Mouse (Mus musculus) v-Abl transformed pro-B cells (cell line): ENCODE data around the gene Synm.

Source experiments
- in situ Hi-C, 2 experiments: fragments of 400-800 bp; cut with MboI; formaldehyde crosslinking; loops; one replicate each; pipeline ENCODE4 v1.15.1; 2025; ENCODE audit not compliant: unreplicated experiment in 2 of 2

Gene Synm

DNA sequence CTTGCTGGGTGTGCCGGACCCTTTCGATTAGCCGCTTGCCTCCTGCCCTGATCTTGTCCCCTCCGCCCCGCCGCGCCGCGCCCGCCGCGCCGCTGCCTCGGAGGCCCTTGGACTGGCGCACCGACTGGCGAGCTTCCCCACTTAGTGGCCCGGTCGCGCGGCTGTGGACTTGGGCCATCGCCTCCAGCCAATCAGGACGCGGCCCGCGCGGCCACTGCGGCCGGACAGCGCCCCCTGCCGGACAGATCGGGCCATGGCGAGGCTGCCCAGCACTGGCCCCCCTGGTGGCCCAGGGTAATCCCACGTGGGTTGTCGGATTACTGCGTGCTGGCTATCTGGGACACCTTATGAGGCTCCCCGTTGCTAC, at the start of gene Synm:
Gene Synm (minus strand): TSS at position 114 of the 367 bp plus-strand sequence.
- in situ Hi-C loops, result no loop called here

DNA sequence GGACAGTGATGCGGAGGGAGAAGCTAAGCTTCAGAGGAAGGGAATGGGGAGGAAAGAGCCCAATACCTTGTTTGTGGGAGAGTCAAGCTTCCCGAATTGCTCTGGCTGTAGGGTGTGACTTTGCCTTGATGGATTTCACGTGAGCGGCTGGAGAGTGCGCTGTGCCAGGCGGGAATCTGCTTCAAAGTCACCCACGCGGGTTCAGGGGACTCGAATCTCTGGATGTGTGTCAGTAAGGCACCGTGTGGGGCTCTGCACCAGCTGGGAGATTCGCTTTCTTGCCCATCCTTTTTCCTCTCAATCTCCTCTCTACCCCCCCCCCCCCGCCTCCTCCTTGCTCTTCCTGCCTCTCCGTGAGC, 44.3 kb upstream of the Synm start:
- in situ Hi-C loops, result no loop called here

DNA sequence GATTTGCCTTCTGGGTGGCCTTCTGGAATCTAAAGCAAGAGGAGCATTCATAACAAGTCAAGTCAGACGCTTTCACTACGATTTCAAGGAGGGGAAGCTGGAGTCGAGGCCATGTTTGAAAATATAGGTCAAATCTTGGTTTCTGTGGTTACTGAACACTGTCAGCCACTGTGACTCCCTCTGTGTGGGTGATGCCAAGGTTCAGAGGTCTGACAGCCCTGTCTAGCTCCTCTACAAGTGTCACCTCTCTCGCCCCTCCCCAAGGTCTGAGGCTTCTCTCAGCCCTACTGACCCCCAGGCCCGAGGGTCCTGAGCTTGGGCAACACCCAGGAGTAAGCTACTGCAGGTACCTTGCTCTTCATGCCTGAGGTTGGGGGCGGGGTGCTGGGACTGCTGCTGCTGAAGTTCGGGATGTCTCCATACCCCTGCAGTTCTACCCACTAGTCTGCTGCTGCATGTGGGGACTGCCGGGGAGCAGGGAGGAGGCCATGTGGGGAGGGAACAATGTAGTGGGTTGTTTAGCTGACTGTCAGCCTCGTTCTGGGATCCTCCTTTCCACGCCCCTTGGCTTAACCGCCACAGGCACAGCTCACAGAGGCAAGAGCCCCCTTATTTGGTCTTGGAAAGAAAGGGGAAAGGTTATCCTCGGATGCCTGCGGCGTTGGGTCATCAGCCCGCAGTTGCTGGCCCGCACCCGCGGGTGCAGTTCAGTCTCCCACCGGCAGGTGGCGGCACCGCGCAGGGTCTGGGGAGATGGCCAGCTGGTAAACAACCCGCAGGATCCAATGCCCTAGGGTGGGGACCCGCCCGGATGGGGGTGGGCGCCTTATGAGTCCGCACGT, 43.7 kb upstream of the Synm start:
- in situ Hi-C loops, result no loop called here

DNA sequence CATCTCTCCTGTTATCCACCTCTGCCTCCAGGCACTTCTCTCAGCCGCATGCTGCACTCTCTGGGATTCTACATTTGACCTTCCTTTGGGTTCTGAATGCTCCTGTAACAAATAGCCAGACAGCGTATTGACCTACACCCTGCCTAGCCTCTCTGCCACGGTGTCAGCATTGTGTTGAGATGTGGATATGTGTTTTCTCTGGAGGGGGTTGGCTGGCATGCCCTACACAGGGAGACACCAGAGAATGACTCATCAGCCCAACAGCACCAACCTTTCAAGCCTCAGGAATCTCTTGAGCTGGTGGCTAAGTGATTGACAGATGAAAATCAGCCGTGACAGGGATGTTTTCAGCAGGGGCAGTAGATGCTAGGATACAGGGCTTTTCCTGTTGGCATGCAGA, 41.5 kb upstream of the Synm start:
- in situ Hi-C loops, result no loop called here

DNA sequence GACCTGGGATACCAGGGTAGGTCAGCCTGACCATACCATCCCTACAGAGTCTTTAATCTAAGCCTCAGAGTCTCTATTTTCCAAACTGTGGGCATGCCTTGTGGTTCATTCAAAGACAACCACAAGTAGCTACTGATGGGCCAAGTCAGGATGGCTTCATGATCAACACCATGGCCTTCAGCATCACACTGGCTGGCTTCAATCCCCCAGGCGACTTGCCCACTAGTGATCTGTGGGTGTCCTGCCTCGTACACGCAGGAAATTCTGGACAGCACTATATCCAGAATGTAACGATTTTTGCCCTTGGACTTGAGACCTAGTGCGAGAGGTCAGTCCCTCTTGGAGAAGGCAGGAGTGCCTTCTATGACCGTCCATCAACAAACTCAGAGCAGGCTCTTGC, 41.0 kb upstream of the Synm start:
- in situ Hi-C loops, result no loop called here

DNA sequence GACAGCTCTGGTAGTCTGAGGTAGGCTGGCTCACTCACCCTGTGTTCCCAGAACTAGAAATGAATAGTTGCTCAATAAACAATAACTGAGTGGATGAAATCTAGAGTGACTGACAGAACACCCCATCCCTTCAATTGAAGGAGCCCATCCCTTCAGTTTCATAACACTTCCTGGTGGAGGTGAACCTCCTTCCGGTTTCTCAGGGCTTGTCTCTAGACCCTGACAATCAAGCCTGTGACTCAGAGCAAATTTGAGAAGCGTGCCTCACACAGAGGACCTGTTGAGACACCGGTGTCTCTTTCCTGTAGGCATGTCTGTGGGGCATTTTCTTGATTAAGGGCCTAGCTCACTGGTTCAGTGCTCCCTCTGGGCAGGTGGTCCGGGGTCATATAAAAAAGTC, 38.9 kb upstream of the Synm start:
- in situ Hi-C loops, result no loop called here

DNA sequence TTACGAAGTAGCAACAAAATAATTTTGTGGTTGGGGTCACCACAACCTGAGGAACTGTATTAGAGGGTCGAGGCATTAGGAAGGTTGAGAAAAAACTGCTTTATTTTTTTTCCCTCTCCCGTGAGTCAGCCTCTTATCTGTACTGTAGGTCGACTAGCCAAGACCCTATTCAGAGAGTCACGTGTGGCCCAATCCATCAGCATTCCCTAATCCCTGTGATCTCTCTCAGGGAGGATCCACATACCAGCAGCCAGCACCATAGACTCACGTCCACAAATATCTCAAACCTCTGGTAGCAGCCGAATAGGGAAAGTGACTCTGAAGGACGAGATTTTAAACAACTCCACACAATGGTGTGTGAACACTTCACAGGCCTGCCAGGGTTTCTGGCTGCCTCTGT, 37.5 kb upstream of the Synm start:
- in situ Hi-C loops, result no loop called here

DNA sequence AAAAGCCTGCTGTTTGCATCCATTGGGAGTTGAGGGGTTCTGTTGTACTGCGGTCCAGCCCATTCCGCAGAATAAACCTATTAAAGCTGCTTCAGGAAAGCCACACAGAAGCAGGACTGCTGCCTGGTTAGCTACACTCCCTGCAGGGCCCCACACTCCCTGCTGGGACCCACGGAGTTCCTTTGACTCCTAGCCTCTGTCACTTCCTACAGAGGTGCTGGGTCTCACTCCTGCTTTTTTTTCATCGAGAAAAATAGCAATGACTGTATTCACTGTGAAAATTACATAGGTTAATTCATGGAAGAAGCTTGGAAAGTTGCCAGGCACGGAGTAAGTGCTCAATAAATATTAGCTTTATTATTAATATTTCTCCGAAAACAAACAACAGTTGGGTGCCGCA, 33.9 kb upstream of the Synm start:
- in situ Hi-C loops, result no loop called here

DNA sequence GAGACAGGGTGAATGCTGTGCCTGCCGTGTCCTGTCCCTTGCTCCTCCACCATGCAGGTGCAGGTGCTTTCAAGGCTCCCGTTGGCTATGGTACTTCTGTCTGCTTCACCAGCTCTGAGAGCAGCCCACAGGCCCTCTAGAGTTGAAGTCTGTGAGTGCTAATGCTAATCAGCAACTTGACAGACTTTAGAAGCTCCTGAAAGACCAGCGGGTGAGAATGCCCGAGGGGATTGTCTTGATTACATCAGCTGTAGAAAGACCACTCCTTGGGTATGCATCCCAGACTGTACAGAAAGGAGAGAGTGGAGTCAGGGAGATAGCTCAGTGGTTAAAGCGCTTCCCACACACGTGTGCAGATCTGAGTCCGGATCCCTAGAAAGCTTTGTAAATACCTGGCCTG, 31.7 kb upstream of the Synm start:
- in situ Hi-C loops, result no loop called here

DNA sequence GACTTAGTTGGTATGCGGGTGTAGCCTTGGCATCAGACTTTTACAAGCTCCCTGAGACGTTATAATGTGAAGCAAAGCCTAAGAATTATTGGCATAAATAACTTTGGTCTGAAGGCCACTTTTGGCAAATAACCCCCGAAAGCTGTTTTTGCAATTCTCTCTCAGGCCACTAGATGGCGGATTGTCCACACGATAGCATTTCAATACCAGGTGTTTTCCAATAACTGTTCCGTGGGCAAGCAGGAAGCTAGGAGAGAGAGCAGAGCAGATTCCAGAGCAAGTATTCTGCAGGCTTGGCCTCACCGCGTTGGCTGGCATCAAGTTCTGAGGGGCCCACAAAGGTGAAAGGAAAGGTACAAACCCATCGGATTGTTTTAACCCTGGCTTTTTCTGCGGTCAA, 29.2 kb upstream of the Synm start:
- in situ Hi-C loops, result no loop called here

DNA sequence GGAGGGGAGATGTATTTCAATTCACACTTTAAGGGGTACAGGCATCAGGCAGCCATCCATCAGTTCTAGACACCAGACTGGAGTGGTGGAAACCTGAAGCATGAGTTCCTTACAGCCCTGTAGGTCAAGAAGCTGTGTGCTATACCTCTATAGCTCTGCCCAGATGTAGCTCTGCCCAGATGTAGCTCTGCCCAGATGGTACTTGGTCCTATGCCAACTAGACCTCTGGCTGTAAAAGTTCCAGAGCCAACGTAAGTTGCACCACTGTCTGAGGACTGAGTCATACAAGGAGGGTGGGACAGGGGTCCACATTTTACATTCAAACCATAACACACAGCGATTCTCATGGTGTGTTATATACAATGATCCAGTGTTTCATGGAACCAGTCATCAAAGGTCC, 28.3 kb upstream of the Synm start:
- in situ Hi-C loops, result no loop called here

DNA sequence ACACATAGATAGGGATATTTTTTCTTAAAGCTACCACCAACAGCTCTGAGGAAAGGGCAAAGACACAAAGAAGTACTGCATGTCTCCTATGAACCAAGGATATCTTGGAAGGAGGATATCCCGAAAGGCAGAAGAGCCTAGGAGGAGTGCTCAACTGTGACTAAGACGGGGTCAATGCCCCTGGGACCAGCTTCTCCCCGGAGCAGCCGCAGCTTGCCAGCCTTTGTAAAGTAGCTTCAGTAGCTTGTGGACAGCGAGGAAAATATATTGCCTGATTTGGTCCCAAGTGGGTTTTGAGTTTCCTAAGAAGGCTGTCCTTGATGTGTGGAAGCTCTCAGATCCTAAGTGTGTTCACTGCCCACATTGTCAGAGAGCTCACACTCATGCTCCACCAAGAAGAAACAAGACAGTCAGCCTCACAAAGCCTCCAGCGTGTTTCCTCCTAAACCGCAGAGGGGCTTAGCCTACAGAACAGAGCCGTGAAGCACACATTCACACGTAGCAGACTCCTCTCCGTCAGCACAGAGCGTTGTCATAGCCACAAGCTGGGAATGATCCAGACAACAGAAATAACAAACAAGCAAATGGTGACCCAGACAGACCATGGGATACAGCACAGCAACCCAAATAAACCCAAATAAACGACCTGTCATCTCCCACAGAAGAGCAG, 17.2 kb upstream of the Synm start:
- in situ Hi-C loops, result no loop called here

DNA sequence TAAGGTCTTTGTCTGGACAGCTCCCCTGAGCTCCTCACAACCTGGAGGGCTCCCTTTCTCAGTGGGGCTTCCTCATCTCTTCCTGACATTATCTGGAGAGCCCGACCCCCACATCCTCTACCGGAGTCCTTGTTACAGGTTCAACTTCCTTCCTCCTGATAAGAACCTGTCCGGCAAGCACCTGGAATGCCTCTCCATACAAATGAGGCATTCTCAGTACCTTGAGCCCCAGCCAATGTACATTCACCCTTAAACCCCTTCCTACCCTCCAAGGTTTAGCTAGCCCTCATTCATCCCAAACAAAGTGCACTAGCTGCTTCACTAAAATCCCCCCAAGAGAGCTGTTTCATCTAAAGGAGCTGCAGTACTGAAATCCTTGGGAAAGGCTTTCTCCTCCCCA, 16.1 kb upstream of the Synm start:
- in situ Hi-C loops, result no loop called here

DNA sequence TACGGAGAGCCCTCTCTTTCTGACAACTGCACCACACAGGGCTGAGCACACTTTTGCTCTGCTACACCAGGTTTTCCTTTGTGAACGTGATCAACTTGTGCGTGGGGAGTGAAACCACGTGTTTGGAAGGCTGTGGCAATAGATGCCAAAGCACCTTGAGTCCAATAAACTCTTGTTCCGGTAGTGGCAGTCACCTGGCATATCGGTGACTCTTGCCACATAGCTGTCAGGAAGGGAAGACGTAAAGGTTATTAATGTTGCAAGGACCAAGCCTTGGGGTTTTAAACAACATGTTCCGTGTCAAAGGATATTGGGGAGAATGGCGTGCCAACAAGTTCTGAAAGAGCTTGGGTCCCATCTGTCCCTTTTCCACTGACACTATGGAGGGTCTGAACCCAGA, 12.7 kb upstream of the Synm start:
- in situ Hi-C loops, result no loop called here

DNA sequence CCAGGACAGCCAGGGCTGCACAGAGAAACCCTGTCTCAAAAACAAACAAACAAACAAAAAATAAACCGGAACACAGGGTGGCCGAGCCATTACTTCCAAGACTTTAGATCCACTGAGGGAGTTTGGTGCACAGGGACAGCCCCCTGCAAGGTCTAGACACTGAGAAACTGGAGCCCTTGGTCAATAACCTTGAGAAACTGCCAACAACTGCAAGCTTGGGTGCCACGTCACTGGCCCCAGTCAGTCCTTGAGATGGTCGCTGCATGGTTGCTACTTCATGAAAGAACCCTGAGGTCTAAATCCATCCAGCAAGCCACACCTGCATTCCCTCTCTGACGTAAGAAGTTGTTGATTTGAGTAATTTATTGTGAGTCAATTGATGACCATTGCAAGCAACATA, 9.9 kb upstream of the Synm start:
- in situ Hi-C loops, result no loop called here

DNA sequence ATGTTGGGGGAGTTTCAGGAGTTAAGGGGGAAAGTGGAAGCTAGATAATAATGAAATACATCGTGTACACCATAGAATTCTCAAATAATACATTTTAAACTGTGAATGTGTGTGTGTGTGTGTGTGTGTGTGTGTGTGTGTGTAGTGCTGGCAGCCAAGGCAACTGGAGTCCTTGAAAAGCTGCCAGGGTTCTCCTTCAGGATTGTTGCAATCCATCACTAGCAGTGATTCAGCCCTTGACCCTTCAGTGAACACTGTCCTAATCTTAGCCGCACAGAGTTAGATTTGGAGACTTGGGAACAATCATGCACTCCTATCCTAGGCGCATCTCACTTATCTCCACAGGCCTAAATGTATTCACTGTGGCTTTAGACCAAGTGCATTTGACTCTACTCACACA, 8.6 kb upstream of the Synm start:
- in situ Hi-C loops, result no loop called here

DNA sequence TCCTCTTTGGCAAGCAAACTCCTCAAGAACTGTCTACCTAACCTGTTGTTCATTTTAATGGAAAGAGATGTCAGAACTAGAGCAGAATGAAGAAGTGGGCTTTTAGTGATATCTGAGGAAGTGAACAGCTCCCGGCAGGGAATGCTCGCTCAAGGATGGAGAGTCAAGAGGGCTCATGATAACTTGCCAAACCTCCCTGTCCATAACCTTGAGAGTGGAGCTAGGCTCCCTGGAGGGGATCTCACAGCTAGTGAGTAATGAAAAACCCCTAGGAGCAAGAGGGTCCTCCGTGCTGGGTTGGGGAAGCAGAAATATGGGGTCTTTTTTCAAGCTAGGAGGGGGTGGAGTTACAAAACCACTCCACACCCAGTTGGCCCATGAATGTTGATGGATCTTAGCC, 4.1 kb upstream of the Synm start:
- in situ Hi-C loops, result no loop called here

DNA sequence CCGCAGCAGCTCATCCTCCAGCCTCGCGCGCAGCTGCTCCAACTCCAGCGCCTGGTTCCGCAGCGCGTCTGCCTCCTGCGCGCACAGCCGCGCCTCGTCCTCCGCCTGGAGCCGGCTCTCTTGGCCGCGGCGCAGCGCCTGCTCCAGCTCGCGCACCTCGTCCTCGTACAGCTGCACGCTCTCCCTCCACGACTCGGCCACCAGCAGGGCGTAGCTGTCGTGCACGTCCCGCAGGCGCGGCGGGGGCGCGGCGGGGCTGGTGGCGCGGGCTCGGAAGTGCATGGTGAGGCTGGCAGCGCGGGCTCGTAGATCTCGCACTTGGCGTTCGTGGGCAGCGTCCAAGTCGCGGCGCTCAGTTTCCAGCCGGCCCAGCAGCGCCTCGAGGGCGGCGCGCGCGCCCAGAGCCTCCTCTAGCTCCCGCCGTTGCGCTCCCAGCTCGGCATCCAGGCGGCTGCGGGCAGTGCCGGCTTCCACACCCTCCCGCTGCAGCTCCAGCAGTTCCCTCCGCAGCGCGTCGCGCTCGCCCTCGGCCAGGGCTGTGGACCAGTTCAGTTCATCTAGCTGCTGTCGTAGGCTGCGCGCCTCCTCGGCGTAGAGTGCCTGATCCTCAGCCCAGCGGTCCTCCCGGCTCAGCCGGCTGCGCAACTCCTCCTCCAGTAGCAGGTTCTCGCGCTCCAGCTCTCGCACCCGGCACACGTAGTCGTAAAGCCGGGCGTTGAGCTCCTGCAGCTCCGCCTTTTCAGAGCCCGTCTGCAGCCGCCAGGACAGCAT, 499 bp downstream of the Synm start:
- in situ Hi-C loops, result no loop called here

DNA sequence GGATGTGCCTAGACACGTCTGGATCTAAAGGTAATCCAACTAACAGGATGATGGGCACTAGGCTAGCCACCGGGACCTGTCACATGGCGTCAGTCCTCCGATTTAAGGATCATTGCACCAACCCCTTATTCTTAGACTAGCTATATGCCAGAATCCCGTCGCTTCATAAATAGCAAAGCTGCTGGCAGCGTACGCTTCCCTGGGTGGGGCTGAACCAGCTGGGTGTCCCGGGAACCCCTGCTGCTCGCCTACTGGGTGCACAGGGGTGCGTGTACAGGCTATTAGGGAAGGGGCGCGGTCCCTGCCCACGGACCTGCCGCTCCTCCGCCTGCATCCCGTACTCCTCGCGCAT, 1.1 kb downstream of the Synm start:
- in situ Hi-C loops, result no loop called here

DNA sequence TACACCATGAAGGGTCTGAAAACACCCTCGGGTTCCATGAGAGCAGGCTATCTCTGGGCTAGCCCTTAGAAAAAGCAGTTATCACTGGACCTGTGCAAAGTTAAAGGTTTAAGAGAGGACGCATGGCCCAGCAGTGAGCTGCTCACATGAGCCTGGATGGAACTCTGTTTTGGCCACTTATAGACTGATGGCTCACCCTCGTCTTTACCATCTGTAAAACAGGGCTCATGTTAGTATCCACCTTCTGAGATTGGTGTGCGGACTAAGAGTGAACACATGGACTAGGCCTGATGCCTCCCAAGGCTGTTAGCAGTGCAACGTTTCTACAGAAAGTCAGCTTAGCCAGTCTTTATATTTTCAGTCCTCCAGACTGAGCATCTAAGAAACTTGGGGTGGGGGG, 2.9 kb downstream of the Synm start:
- in situ Hi-C loops, result no loop called here

DNA sequence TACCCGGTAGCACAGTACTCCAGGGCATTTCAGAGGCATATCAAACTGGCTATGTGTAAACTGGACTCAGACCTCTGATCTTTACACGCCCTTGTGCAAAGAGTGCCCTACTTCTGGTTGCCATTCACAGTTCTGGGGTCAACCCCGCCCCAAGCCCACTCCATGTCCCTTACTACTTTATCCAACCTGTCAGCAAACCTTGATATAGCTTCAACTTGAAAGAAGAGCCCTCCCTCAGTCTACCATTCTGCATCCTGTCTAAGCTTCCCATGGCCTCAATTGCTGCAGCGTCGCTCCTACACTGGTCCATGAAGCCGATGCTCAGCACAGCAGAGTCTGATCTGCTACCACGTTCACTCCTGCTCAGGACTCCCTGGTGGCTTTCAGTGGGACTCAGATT, 4.2 kb downstream of the Synm start:
- in situ Hi-C loops, result no loop called here

DNA sequence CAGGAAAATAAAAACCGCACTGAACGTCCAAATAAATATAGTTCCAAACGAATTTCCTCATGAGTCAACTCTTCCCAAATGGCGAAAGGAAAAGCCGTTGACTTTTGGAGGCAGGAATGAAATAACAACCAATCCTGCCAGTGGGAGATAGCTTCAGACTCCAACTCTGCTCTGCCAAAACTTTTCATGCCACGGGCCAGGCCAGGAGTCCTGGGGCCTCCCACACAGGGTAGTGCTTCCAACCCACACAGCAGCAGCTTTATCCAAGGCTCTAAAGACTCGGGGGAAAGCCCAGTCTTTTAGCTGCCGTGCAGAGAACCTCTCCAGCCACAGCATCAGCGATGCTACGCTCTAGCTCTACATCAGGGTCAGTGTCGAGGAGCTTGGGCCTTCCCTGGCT, 4.9 kb downstream of the Synm start:
- in situ Hi-C loops, result no loop called here
